42 mouse cellular contexts compared by ENCODE assay signal in genomic region chr11:99657051-99657450, GRCm38 (mm10). TPM values are rescaled to one million over a fixed set of nuclear protein-coding genes. Genes with fewer than 3 reads are reported as not detected.
"Had no signal": no experiment of that assay in that cellular context is flagged by ENCODE, and none has a peak within 500 bp of the region (broad histone marks: within the 10 kb centered on the region; RNA-seq: fewer than 3 reads in every experiment).

No protein-coding gene starts in this region.

- H3K9ac ChIP-seq: heart, embryonic 12.5 days; hindbrain, embryonic 12.5 days; hindbrain, embryonic 14.5 days; kidney, embryonic 15.5 days; limb, embryonic 12.5 days; liver, embryonic 13.5 days; liver, embryonic 15.5 days had no signal

- H3K4me3 ChIP-seq: gastrocnemius, adult 2 months; heart, embryonic 10.5 days; heart, embryonic 12.5 days; hindbrain, embryonic 10.5 days; hindbrain, embryonic 12.5 days; kidney, embryonic 15.5 days; left cerebral cortex, adult 2 months; limb, embryonic 10.5 days; limb, embryonic 12.5 days; liver, embryonic 13.5 days; liver, embryonic 15.5 days had no signal

- ATAC-seq: hindbrain, embryonic 16.5 days; intestine, embryonic 16.5 days had no signal

- H3K27me3 ChIP-seq: heart, embryonic 12.5 days; hindbrain, embryonic 12.5 days; kidney, embryonic 15.5 days; limb, embryonic 12.5 days; liver, embryonic 13.5 days; liver, embryonic 15.5 days had no signal

- H3K36me3 ChIP-seq: heart, embryonic 10.5 days; heart, embryonic 12.5 days; hindbrain, embryonic 10.5 days; hindbrain, embryonic 12.5 days; kidney, embryonic 15.5 days; limb, embryonic 10.5 days; limb, embryonic 12.5 days; liver, embryonic 13.5 days; liver, embryonic 15.5 days had no signal

- DNase-seq: gastrocnemius, adult 2 months; gastrocnemius, postnatal 10 days; gastrocnemius, postnatal 25 days; heart, adult 18-20 months; heart, postnatal 10 days; heart, postnatal 4 days; kidney, adult 11 months; kidney, adult 2 months; kidney, adult 9 months; kidney, postnatal 14 days; kidney, postnatal 36 days; layer of hippocampus, adult 9-11 months; liver; liver, embryonic 13.5 days had no signal

- H3K4me1 ChIP-seq: heart, embryonic 10.5 days; heart, embryonic 12.5 days; hindbrain, embryonic 12.5 days; kidney, embryonic 15.5 days; limb, embryonic 10.5 days; limb, embryonic 12.5 days; liver, embryonic 13.5 days; liver, embryonic 15.5 days had no signal

- H3K4me2 ChIP-seq: heart, embryonic 12.5 days; hindbrain, embryonic 12.5 days; hindbrain, embryonic 14.5 days; kidney, embryonic 15.5 days; limb, embryonic 12.5 days; liver, embryonic 11.5 days; liver, embryonic 13.5 days; liver, embryonic 15.5 days had no signal

- H3K27ac ChIP-seq: gastrocnemius, adult 2 months; heart, embryonic 10.5 days; hindbrain, embryonic 10.5 days; hindbrain, embryonic 12.5 days; hindbrain, embryonic 14.5 days; kidney, embryonic 15.5 days; kidney, postnatal 0 days; left cerebral cortex, adult 2 months; limb, embryonic 10.5 days; limb, embryonic 12.5 days; liver, embryonic 13.5 days; liver, embryonic 15.5 days had no signal

- H3K9me3 ChIP-seq: heart, embryonic 10.5 days; heart, embryonic 12.5 days; hindbrain, embryonic 10.5 days; hindbrain, embryonic 12.5 days; kidney, embryonic 15.5 days; limb, embryonic 10.5 days; limb, embryonic 12.5 days; liver, embryonic 13.5 days; liver, embryonic 15.5 days had no signal

RNA-seq across cellular contexts. Expression of gene Gm11563, which starts 1.7 kb away (rescaled TPM):
- total RNA-seq: gastrocnemius, adult 2 months; gastrocnemius, postnatal 10 days; gastrocnemius, postnatal 25 days; gastrocnemius, postnatal 4 days; granulocyte monocyte progenitor cell, adult 5-6 weeks; heart, adult 18-20 months; heart, adult 8-10 months; heart, postnatal 10 days; heart, postnatal 25 days; heart, postnatal 4 days; layer of hippocampus, adult 18-20 months; layer of hippocampus, adult 8-10 months; layer of hippocampus, postnatal 14 days; left cerebral cortex, adult 2 months; left cerebral cortex, postnatal 14 days; left cerebral cortex, postnatal 36 days had no signal
- polyA plus RNA-seq: heart, embryonic 10.5 days; heart, embryonic 12.5 days; heart, embryonic 14.5 days; heart, embryonic 16.5 days; hindbrain, embryonic 10.5 days; hindbrain, embryonic 12.5 days; hindbrain, embryonic 14.5 days; hindbrain, embryonic 16.5 days; intestine, embryonic 14.5 days; intestine, embryonic 16.5 days; kidney, adult 2 months; kidney, embryonic 15.5 days; kidney, postnatal 0 days; large intestine, adult 2 months; limb, embryonic 10.5 days; limb, embryonic 12.5 days; limb, embryonic 14.5 days; liver, embryonic 11.5 days; liver, embryonic 13.5 days; liver, embryonic 15.5 days had no signal

RNA-seq across cellular contexts. Expression of gene Gm11555, which starts 7.0 kb away (rescaled TPM):
- total RNA-seq: gastrocnemius, adult 2 months; gastrocnemius, postnatal 10 days; gastrocnemius, postnatal 25 days; gastrocnemius, postnatal 4 days; granulocyte monocyte progenitor cell, adult 5-6 weeks; heart, adult 18-20 months; heart, adult 8-10 months; heart, postnatal 10 days; heart, postnatal 25 days; heart, postnatal 4 days; layer of hippocampus, adult 18-20 months; layer of hippocampus, adult 8-10 months; layer of hippocampus, postnatal 14 days; left cerebral cortex, adult 2 months; left cerebral cortex, postnatal 14 days; left cerebral cortex, postnatal 36 days had no signal
- polyA plus RNA-seq: heart, embryonic 10.5 days; heart, embryonic 12.5 days; heart, embryonic 14.5 days; heart, embryonic 16.5 days; hindbrain, embryonic 10.5 days; hindbrain, embryonic 12.5 days; hindbrain, embryonic 14.5 days; hindbrain, embryonic 16.5 days; intestine, embryonic 14.5 days; intestine, embryonic 16.5 days; kidney, adult 2 months; kidney, embryonic 15.5 days; kidney, postnatal 0 days; large intestine, adult 2 months; limb, embryonic 10.5 days; limb, embryonic 12.5 days; limb, embryonic 14.5 days; liver, embryonic 11.5 days; liver, embryonic 13.5 days; liver, embryonic 15.5 days had no signal

RNA-seq across cellular contexts. Expression of gene Krtap4-6, which starts 8.7 kb away (rescaled TPM):
- total RNA-seq: gastrocnemius, adult 2 months; gastrocnemius, postnatal 10 days; gastrocnemius, postnatal 25 days; gastrocnemius, postnatal 4 days; granulocyte monocyte progenitor cell, adult 5-6 weeks; heart, adult 18-20 months; heart, adult 8-10 months; heart, postnatal 10 days; heart, postnatal 25 days; heart, postnatal 4 days; layer of hippocampus, adult 18-20 months; layer of hippocampus, adult 8-10 months; layer of hippocampus, postnatal 14 days; left cerebral cortex, adult 2 months; left cerebral cortex, postnatal 14 days; left cerebral cortex, postnatal 36 days had no signal
- polyA plus RNA-seq: heart, embryonic 10.5 days; heart, embryonic 12.5 days; heart, embryonic 14.5 days; heart, embryonic 16.5 days; hindbrain, embryonic 10.5 days; hindbrain, embryonic 12.5 days; hindbrain, embryonic 14.5 days; hindbrain, embryonic 16.5 days; intestine, embryonic 14.5 days; intestine, embryonic 16.5 days; kidney, adult 2 months; kidney, embryonic 15.5 days; kidney, postnatal 0 days; large intestine, adult 2 months; limb, embryonic 10.5 days; limb, embryonic 12.5 days; limb, embryonic 14.5 days; liver, embryonic 11.5 days; liver, embryonic 13.5 days; liver, embryonic 15.5 days had no signal

RNA-seq across cellular contexts. Expression of gene Krtap4-7, which starts 13.2 kb away (rescaled TPM):
- total RNA-seq: gastrocnemius, adult 2 months; gastrocnemius, postnatal 10 days; gastrocnemius, postnatal 25 days; gastrocnemius, postnatal 4 days; granulocyte monocyte progenitor cell, adult 5-6 weeks; heart, adult 18-20 months; heart, adult 8-10 months; heart, postnatal 10 days; heart, postnatal 25 days; heart, postnatal 4 days; layer of hippocampus, adult 18-20 months; layer of hippocampus, adult 8-10 months; layer of hippocampus, postnatal 14 days; left cerebral cortex, adult 2 months; left cerebral cortex, postnatal 14 days; left cerebral cortex, postnatal 36 days had no signal
- polyA plus RNA-seq: heart, embryonic 10.5 days; heart, embryonic 12.5 days; heart, embryonic 14.5 days; heart, embryonic 16.5 days; hindbrain, embryonic 10.5 days; hindbrain, embryonic 12.5 days; hindbrain, embryonic 14.5 days; hindbrain, embryonic 16.5 days; intestine, embryonic 14.5 days; intestine, embryonic 16.5 days; kidney, adult 2 months; kidney, embryonic 15.5 days; kidney, postnatal 0 days; large intestine, adult 2 months; limb, embryonic 10.5 days; limb, embryonic 12.5 days; limb, embryonic 14.5 days; liver, embryonic 11.5 days; liver, embryonic 13.5 days; liver, embryonic 15.5 days had no signal

RNA-seq across cellular contexts. Expression of gene Krtap4-2, which starts 22.2 kb away (rescaled TPM):
- total RNA-seq: gastrocnemius, adult 2 months; gastrocnemius, postnatal 10 days; gastrocnemius, postnatal 25 days; gastrocnemius, postnatal 4 days; granulocyte monocyte progenitor cell, adult 5-6 weeks; heart, adult 18-20 months; heart, adult 8-10 months; heart, postnatal 10 days; heart, postnatal 25 days; heart, postnatal 4 days; layer of hippocampus, adult 18-20 months; layer of hippocampus, adult 8-10 months; layer of hippocampus, postnatal 14 days; left cerebral cortex, adult 2 months; left cerebral cortex, postnatal 14 days; left cerebral cortex, postnatal 36 days had no signal
- polyA plus RNA-seq: heart, embryonic 10.5 days; heart, embryonic 12.5 days; heart, embryonic 14.5 days; heart, embryonic 16.5 days; hindbrain, embryonic 10.5 days; hindbrain, embryonic 12.5 days; hindbrain, embryonic 14.5 days; hindbrain, embryonic 16.5 days; intestine, embryonic 14.5 days; intestine, embryonic 16.5 days; kidney, adult 2 months; kidney, embryonic 15.5 days; kidney, postnatal 0 days; large intestine, adult 2 months; limb, embryonic 10.5 days; limb, embryonic 12.5 days; limb, embryonic 14.5 days; liver, embryonic 11.5 days; liver, embryonic 13.5 days; liver, embryonic 15.5 days had no signal
